Mouse (Mus musculus) forebrain, embryonic 16.5 days (tissue): ENCODE measurements around the gene Sun1. TPM values are rescaled to one million over a fixed set of nuclear protein-coding genes. Genes with fewer than 3 reads are reported as not detected.

Experiments
- ATAC-seq: fragments of 200-750 bp; cut with Nextera tagmentation; 2 replicates; pipeline ENCODE4 v1.8.0; 2017; ENCODE audit warnings: mild to moderate bottlenecking, moderate library complexity
- H3K27ac ChIP-seq: fragments of 300-500 bp; sonication (generic); 2 replicates; pipeline ENCODE4 v1.5.1; 2014; ENCODE audit warnings: low read length, control low read depth
- H3K27me3 ChIP-seq: fragments of 300-500 bp; sonication (generic); replicated peaks from 2 replicates; pipeline ENCODE4 v1.6.1; 2014; ENCODE audit warnings: low read length; ENCODE audit not compliant: control insufficient read depth, insufficient read depth
- H3K36me3 ChIP-seq: fragments of 300-500 bp; sonication (generic); 2 replicates; pipeline ENCODE4 v1.6.1; 2014; ENCODE audit not compliant: control insufficient read depth, insufficient read depth
- H3K4me1 ChIP-seq: fragments of 300-500 bp; sonication (generic); replicated peaks from 2 replicates; pipeline ENCODE4 v1.6.1; 2014; ENCODE audit warnings: low read length; ENCODE audit not compliant: control insufficient read depth, insufficient read depth
- H3K4me2 ChIP-seq: fragments of 300-500 bp; sonication (generic); 2 replicates; pipeline ENCODE4 v1.6.1; 2014; ENCODE audit warnings: mild to moderate bottlenecking, low read length, control low read depth
- H3K4me3 ChIP-seq: fragments of 300-500 bp; sonication (generic); replicated peaks from 2 replicates; pipeline ENCODE4 v1.5.1; 2014; ENCODE audit warnings: mild to moderate bottlenecking, low read length, control low read depth
- H3K9ac ChIP-seq: fragments of 300-500 bp; sonication (generic); replicated peaks from 2 replicates; pipeline ENCODE4 v1.6.1; 2014; ENCODE audit warnings: low read depth, low read length, control low read depth
- H3K9me3 ChIP-seq: fragments of 300-500 bp; sonication (generic); 2 replicates; pipeline ENCODE4 v1.6.1; 2016; ENCODE audit warnings: low read length; ENCODE audit not compliant: control insufficient read depth
- WGBS: fragments of 180-500 bp; shearing (Covaris S2); extraction: QIAGEN DNeasy Blood & Tissue Kit; methylation state at CpG from one replicate; pipeline ENCODE4 v1.1.7; 2014; 5-methylcytosine and 5-hydroxymethylcytosine counted together
- polyA plus RNA-seq: library from polyadenylated mRNA; unstranded; fragments of >200 nt; fragmentation: Nextera tagmentation; extraction: Ambion mirVana; gene quantifications from 2 replicates; pipeline ENCODE4 v1.2.1, GENCODE M21; 2015

Sun1 gene
- polyA plus RNA-seq, 1 experiment from 2014 or later, result 60.7 TPM

GRCm38 (mm10) chr5:139232083-139232482 is 31.6 kb downstream of the Sun1 start:
- H3K4me3 ChIP-seq, result no peak overlapping the region
- ATAC-seq, result no peak
- H3K36me3 ChIP-seq, result peaks cover 46% of the 10 kb centered on the region
- WGBS, result 75% methylated on average over 3 of the region's 3 CpGs
- no peaks in the 10 kb centered on the region for H3K27me3 ChIP-seq
- no peak overlapping the region for H3K27ac ChIP-seq
- no peaks in the 10 kb centered on the region for H3K9me3 ChIP-seq
- H3K9ac ChIP-seq, result no peak overlapping the region
- H3K4me2 ChIP-seq, result no peak overlapping the region
- no peaks in the 10 kb centered on the region for H3K4me1 ChIP-seq

- H3K4me1 ChIP-seq, result no peaks in the 10 kb centered on the region
- no peak overlapping the region for H3K4me3 ChIP-seq
- H3K36me3 ChIP-seq, result peaks cover 46% of the 10 kb centered on the region
- WGBS, result 93% methylated on average over 4 of the region's 4 CpGs
- no peak overlapping the region for H3K27ac ChIP-seq
- no peak for ATAC-seq
- no peak overlapping the region for H3K4me2 ChIP-seq
- H3K9ac ChIP-seq, result no peak overlapping the region
- no peaks in the 10 kb centered on the region for H3K27me3 ChIP-seq
- no peaks in the 10 kb centered on the region for H3K9me3 ChIP-seq
Measured at GRCm38 (mm10) chr5:139234423-139234822, 34.0 kb downstream of the Sun1 start.

GRCm38 (mm10) chr5:139237436-139237835 is 37.0 kb downstream of the Sun1 start:
- no peak for ATAC-seq
- Histone ChIP-seq H3K4me2 (no peak overlapping the region), H3K4me1 (no peaks in the 10 kb centered on the region), H3K27ac (no peak overlapping the region), H3K9ac (no peak overlapping the region), H3K9me3 (no peaks in the 10 kb centered on the region), H3K27me3 (no peaks in the 10 kb centered on the region), H3K4me3 (no peak overlapping the region), H3K36me3 (peaks cover 52% of the 10 kb centered on the region)
- WGBS, result 85% methylated on average over 4 of the region's 4 CpGs

GRCm38 (mm10) chr5:139241022-139241761 is 40.8 kb downstream of the Sun1 start:
- Histone ChIP-seq H3K4me2 (no peak overlapping the region), H3K9me3 (no peaks in the 10 kb centered on the region), H3K27me3 (no peaks in the 10 kb centered on the region), H3K27ac (no peak overlapping the region), H3K9ac (no peak overlapping the region), H3K4me3 (no peak overlapping the region), H3K36me3 (peaks cover 52% of the 10 kb centered on the region), H3K4me1 (no peaks in the 10 kb centered on the region)
- 90% methylated on average over 15 of the region's 15 CpGs for WGBS
- ATAC-seq, result no peak

- no peak overlapping the region for H3K9ac ChIP-seq
- WGBS, result 58% methylated on average over 1 of the region's 1 CpGs
- H3K36me3 ChIP-seq, result peaks cover 66% of the 10 kb centered on the region
- no peak overlapping the region for H3K4me2 ChIP-seq
- no peak overlapping the region for H3K27ac ChIP-seq
- no peaks in the 10 kb centered on the region for H3K27me3 ChIP-seq
- H3K4me1 ChIP-seq, result no peaks in the 10 kb centered on the region
- H3K4me3 ChIP-seq, result no peak overlapping the region
- ATAC-seq, result no peak
- no peaks in the 10 kb centered on the region for H3K9me3 ChIP-seq
Measured at GRCm38 (mm10) chr5:139243384-139243783, 42.9 kb downstream of the Sun1 start.

GRCm38 (mm10) chr5:139247767-139248166 is 47.3 kb downstream of the Sun1 start:
- H3K36me3 ChIP-seq, result peaks cover 41% of the 10 kb centered on the region
- H3K9ac ChIP-seq, result no peak overlapping the region
- WGBS, result 88% methylated on average over 3 of the region's 3 CpGs
- peaks cover 3% of the 10 kb centered on the region for H3K4me1 ChIP-seq
- H3K27ac ChIP-seq, result no peak overlapping the region
- no peak for ATAC-seq
- no peak overlapping the region for H3K4me3 ChIP-seq
- no peaks in the 10 kb centered on the region for H3K27me3 ChIP-seq
- H3K9me3 ChIP-seq, result no peaks in the 10 kb centered on the region
- no peak overlapping the region for H3K4me2 ChIP-seq

- H3K27me3 ChIP-seq, result no peaks in the 10 kb centered on the region
- no peak overlapping the region for H3K27ac ChIP-seq
- no peak overlapping the region for H3K4me2 ChIP-seq
- H3K4me3 ChIP-seq, result no peak overlapping the region
- no peaks in the 10 kb centered on the region for H3K9me3 ChIP-seq
- H3K9ac ChIP-seq, result no peak overlapping the region
- H3K36me3 ChIP-seq, result peaks cover 41% of the 10 kb centered on the region
- no peak for ATAC-seq
- WGBS, result 75% methylated on average over 3 of the region's 3 CpGs
- H3K4me1 ChIP-seq, result peaks cover 12% of the 10 kb centered on the region
Measured at GRCm38 (mm10) chr5:139248846-139249245, 48.4 kb downstream of the Sun1 start.

- ATAC-seq, result no peak
- Histone ChIP-seq H3K9ac (peak overlapping the region; percentile 72; the same call in 1 of the 2 replicates), H3K36me3 (peaks cover 22% of the 10 kb centered on the region), H3K27ac (no peak overlapping the region), H3K4me3 (no peak overlapping the region), H3K9me3 (no peaks in the 10 kb centered on the region), H3K4me1 (peaks cover 17% of the 10 kb centered on the region), H3K4me2 (peak overlapping the region; percentile 72; the same call in 1 of the 2 replicates), H3K27me3 (no peaks in the 10 kb centered on the region)
- 87% methylated on average over 7 of the region's 7 CpGs for WGBS
Measured at GRCm38 (mm10) chr5:139251279-139251678, 50.8 kb downstream of the Sun1 start.

- no peaks in the 10 kb centered on the region for H3K27me3 ChIP-seq
- H3K9me3 ChIP-seq, result no peaks in the 10 kb centered on the region
- peak overlapping the region; percentile 81 for H3K4me3 ChIP-seq
- H3K9ac ChIP-seq, result peak overlapping the region; percentile 72
- peaks cover 17% of the 10 kb centered on the region for H3K4me1 ChIP-seq
- 1% methylated on average over 8 of the region's 8 CpGs for WGBS
- H3K36me3 ChIP-seq, result peaks cover 18% of the 10 kb centered on the region
- ATAC-seq, result no peak; the same call in 1 of the 2 replicates
- peak overlapping the region; percentile 82 for H3K27ac ChIP-seq
- H3K4me2 ChIP-seq, result peak overlapping the region; percentile 72
Measured at GRCm38 (mm10) chr5:139251736-139252080, 51.3 kb downstream of the Sun1 start.
